Mouse (Mus musculus): ENCODE results near the gene Khnyn. TPM values are rescaled to one million over a fixed set of nuclear protein-coding genes. Genes with fewer than 3 reads are reported as not detected.

Khnyn gene
- polyA plus RNA-seq, 1 experiment: 47.4 TPM

GRCm38 (mm10) chr14:55852646-55853551 is 31.8 kb upstream of the Khnyn start:
- 37% methylated on average over 11 of the region's 11 CpGs for WGBS
- no peaks in the 10 kb centered on the region; the same call in 1 of the 2 replicates for H3K4me1 ChIP-seq (ENCODE audit: control insufficient read depth, insufficient read depth, low read length)
- TF ChIP-seq CTCF (IDR thresholded peaks at IDR 0.05; ENCODE audit: borderline replicate concordance, insufficient read depth, low read depth, low read length): no peak
- TF ChIP-seq POLR2A (IDR thresholded peaks at IDR 0.05; ENCODE audit: borderline replicate concordance, insufficient read depth, low read length): no peak
- H3K27ac ChIP-seq (ENCODE audit: insufficient read depth, low read length): no peak overlapping the region
- DNase-seq: no peak
- peak overlapping the region; percentile 6 for H3K4me3 ChIP-seq (replicated peaks; ENCODE audit: insufficient read depth, low read depth, low read length)
- no peaks in the 10 kb centered on the region for H3K27me3 ChIP-seq (ENCODE audit: control insufficient read depth, insufficient read depth, low read length)

DNA sequence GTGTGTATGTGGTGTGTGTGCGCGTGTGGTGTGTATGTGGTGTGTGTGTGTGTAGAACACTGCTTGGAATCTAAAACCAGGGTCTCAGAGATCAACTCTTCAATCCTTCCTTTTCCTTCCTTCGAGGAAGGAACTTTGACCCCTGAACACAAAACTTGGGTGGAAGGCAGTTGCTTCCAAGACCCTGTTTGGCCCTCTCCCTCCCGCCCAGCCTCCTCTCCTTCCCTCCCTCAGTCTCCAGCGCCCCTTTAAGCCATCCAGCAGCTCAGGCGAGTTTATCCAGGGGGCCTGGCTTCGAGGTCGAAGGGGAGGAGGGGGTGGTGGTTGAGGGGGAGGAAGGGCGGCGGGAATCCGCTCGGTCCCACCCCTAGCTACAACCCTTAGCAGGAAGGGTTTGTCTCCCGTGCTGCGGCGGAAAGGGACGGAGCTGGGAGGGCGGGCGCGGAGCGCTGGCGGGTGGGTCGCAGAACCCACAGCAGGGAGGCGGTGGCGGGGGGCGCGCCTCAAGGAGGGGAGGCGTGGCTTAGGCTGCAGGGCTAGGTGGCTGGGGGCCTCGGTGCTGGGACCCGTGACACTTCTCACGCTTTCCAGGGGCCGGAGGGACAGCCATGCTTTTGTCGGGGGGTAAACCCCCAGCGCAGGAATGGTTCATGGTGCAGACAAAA is 31.0 kb upstream of the Khnyn start, which contains the start of gene Nynrin:
Gene Nynrin (plus strand): TSS at position 390 of the 665 bp plus-strand sequence.
- no peak for TF ChIP-seq POLR2A (IDR thresholded peaks at IDR 0.05; ENCODE audit: borderline replicate concordance, insufficient read depth, low read length)
- no peak for TF ChIP-seq CTCF (IDR thresholded peaks at IDR 0.05; ENCODE audit: borderline replicate concordance, insufficient read depth, low read depth, low read length)
- H3K4me1 ChIP-seq (ENCODE audit: control insufficient read depth, insufficient read depth, low read length): no peaks in the 10 kb centered on the region; the same call in 1 of the 2 replicates
- DNase-seq: no peak
- H3K27me3 ChIP-seq (ENCODE audit: control insufficient read depth, insufficient read depth, low read length): no peaks in the 10 kb centered on the region
- H3K4me3 ChIP-seq (replicated peaks; ENCODE audit: insufficient read depth, low read depth, low read length): peak within 1 kb of the TSS; percentile 50
- H3K27ac ChIP-seq (ENCODE audit: insufficient read depth, low read length): no peak within 1 kb of the TSS
- 5% methylated on average over 33 of the region's 33 CpGs for WGBS

- 35% methylated on average over 9 of the region's 9 CpGs for whole genome bisulfite sequencing
Observed at GRCm38 (mm10) chr14:55854406-55855100, 30.2 kb upstream of the Khnyn start.

GRCm38 (mm10) chr14:55855101-55855561 is 29.6 kb upstream of the Khnyn start:
- no peak for DNase-seq
- H3K27me3 ChIP-seq (ENCODE audit: control insufficient read depth, insufficient read depth, low read length): no peaks in the 10 kb centered on the region
- 67% methylated on average over 4 of the region's 4 CpGs for WGBS
- H3K4me1 ChIP-seq (ENCODE audit: control insufficient read depth, insufficient read depth, low read length): no peaks in the 10 kb centered on the region; the same call in 1 of the 2 replicates
- H3K4me3 ChIP-seq (replicated peaks; ENCODE audit: insufficient read depth, low read depth, low read length): peak overlapping the region; percentile 42
- 0 out of 2 replicates have a peak overlapping the region, but pooled peaks have one; percentile 17 for H3K27ac ChIP-seq (ENCODE audit: insufficient read depth, low read length)
- no peak for TF ChIP-seq POLR2A (IDR thresholded peaks at IDR 0.05; ENCODE audit: borderline replicate concordance, insufficient read depth, low read length)
- no peak for TF ChIP-seq CTCF (IDR thresholded peaks at IDR 0.05; ENCODE audit: borderline replicate concordance, insufficient read depth, low read depth, low read length)

More at GRCm38 (mm10) chr14:55854406-55855100, 30.2 kb upstream of the Khnyn start:
- no peaks in the 10 kb centered on the region for H3K27me3 ChIP-seq (ENCODE audit: control insufficient read depth, insufficient read depth, low read length)
- no peak for DNase-seq
- TF ChIP-seq POLR2A (IDR thresholded peaks at IDR 0.05; ENCODE audit: borderline replicate concordance, insufficient read depth, low read length) (no peak), CTCF (IDR thresholded peaks at IDR 0.05; ENCODE audit: borderline replicate concordance, insufficient read depth, low read depth, low read length) (no peak)
- H3K4me1 ChIP-seq (ENCODE audit: control insufficient read depth, insufficient read depth, low read length): no peaks in the 10 kb centered on the region; the same call in 1 of the 2 replicates
- H3K4me3 ChIP-seq (replicated peaks; ENCODE audit: insufficient read depth, low read depth, low read length): peak overlapping the region; percentile 50
- H3K27ac ChIP-seq (ENCODE audit: insufficient read depth, low read length): 0 out of 2 replicates have a peak overlapping the region, but pooled peaks have one; percentile 17

- H3K4me3 ChIP-seq (replicated peaks; ENCODE audit: insufficient read depth, low read depth, low read length): no peak overlapping the region
- no peak overlapping the region for H3K27ac ChIP-seq (ENCODE audit: insufficient read depth, low read length)
- TF ChIP-seq POLR2A (IDR thresholded peaks at IDR 0.05; ENCODE audit: borderline replicate concordance, insufficient read depth, low read length) (no peak), CTCF (IDR thresholded peaks at IDR 0.05; ENCODE audit: borderline replicate concordance, insufficient read depth, low read depth, low read length) (no peak)
- DNase-seq: no peak
- 77% methylated on average over 4 of the region's 4 CpGs for WGBS
- H3K27me3 ChIP-seq (ENCODE audit: control insufficient read depth, insufficient read depth, low read length): no peaks in the 10 kb centered on the region
- no peaks in the 10 kb centered on the region; the same call in 1 of the 2 replicates for H3K4me1 ChIP-seq (ENCODE audit: control insufficient read depth, insufficient read depth, low read length)
Observed at GRCm38 (mm10) chr14:55857588-55857987, 27.2 kb upstream of the Khnyn start.

DNA sequence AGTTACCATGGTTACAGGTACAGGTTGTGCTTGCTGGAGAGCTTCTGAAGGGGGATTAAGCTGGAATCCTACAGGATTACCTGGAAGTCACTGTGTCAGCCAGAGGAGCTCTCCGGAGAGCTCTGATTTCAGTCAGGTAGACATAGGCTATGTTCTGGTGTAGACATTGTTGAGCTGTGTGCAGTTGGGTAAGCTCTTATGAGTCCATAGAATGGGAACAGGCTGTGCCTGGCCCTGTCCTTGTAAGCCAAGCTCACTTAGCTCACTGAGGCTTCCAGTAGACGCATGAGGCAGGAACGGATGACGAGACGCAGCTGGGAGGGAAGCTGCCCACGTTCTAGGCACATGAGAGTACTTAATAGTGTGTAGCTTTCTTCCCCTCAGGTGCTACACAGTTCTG is 22.6 kb upstream of the Khnyn start:
- 76% methylated on average over 6 of the region's 6 CpGs for whole genome bisulfite sequencing
- Histone ChIP-seq H3K27me3 (ENCODE audit: control insufficient read depth, insufficient read depth, low read length) (no peaks in the 10 kb centered on the region), H3K27ac (ENCODE audit: insufficient read depth, low read length) (no peak overlapping the region), H3K4me1 (ENCODE audit: control insufficient read depth, insufficient read depth, low read length) (no peaks in the 10 kb centered on the region), H3K4me3 (replicated peaks; ENCODE audit: insufficient read depth, low read depth, low read length) (no peak overlapping the region)
- DNase-seq: no peak
- TF ChIP-seq CTCF (IDR thresholded peaks at IDR 0.05; ENCODE audit: borderline replicate concordance, insufficient read depth, low read depth, low read length): no peak
- no peak for TF ChIP-seq POLR2A (IDR thresholded peaks at IDR 0.05; ENCODE audit: borderline replicate concordance, insufficient read depth, low read length)

GRCm38 (mm10) chr14:55862970-55863369 is 21.8 kb upstream of the Khnyn start:
- WGBS: 92% methylated on average over 10 of the region's 10 CpGs
- H3K27ac ChIP-seq (ENCODE audit: insufficient read depth, low read length): no peak overlapping the region
- no peak for DNase-seq
- H3K4me3 ChIP-seq (replicated peaks; ENCODE audit: insufficient read depth, low read depth, low read length): no peak overlapping the region
- no peaks in the 10 kb centered on the region for H3K27me3 ChIP-seq (ENCODE audit: control insufficient read depth, insufficient read depth, low read length)
- TF ChIP-seq CTCF (IDR thresholded peaks at IDR 0.05; ENCODE audit: borderline replicate concordance, insufficient read depth, low read depth, low read length) (no peak), POLR2A (IDR thresholded peaks at IDR 0.05; ENCODE audit: borderline replicate concordance, insufficient read depth, low read length) (no peak)
- H3K4me1 ChIP-seq (ENCODE audit: control insufficient read depth, insufficient read depth, low read length): no peaks in the 10 kb centered on the region
